Mouse (Mus musculus) thymus, adult 2 months (tissue): Measurements from ENCODE around the gene Lrrc3c. TPM values are rescaled to one million over a fixed set of nuclear protein-coding genes. Genes with fewer than 3 reads are reported as not detected.

Source experiments
- DNase-seq: peaks from one replicate; pipeline ENCODE4 v3.0.0; 2021
- H3K27ac ChIP-seq: fragments of 200-500 bp; 2 replicates; pipeline ENCODE4 v1.5.1; 2012; ENCODE audit warnings: low read length, control low read depth; ENCODE audit not compliant: control insufficient read depth, insufficient read depth
- H3K27me3 ChIP-seq: fragments of 200-500 bp; 2 replicates; pipeline ENCODE4 v1.6.1; 2012; ENCODE audit warnings: mild to moderate bottlenecking, low read length, moderate library complexity, mixed read lengths; ENCODE audit not compliant: control insufficient read depth, insufficient read depth
- H3K36me3 ChIP-seq: fragments of 200-500 bp; 2 replicates; pipeline ENCODE4 v1.6.1; 2012; ENCODE audit warnings: mild to moderate bottlenecking, low read length, moderate library complexity; ENCODE audit not compliant: control insufficient read depth, insufficient read depth
- H3K4me1 ChIP-seq: fragments of 200-500 bp; replicated peaks from 2 replicates; pipeline ENCODE4 v1.6.1; 2012; ENCODE audit warnings: low read length; ENCODE audit not compliant: control insufficient read depth, insufficient read depth
- H3K4me3 ChIP-seq: fragments of 200-500 bp; 2 replicates; pipeline ENCODE4 v1.5.1; 2012; ENCODE audit warnings: mild to moderate bottlenecking, low read length, control low read depth, moderate library complexity; ENCODE audit not compliant: control insufficient read depth, insufficient read depth
- CTCF ChIP-seq: fragments of 200-500 bp; IDR thresholded peaks from 2 replicates; pipeline ENCODE4 v1.5.1; 2012; ENCODE audit warnings: mild to moderate bottlenecking, control low read depth, low read length, moderate library complexity, borderline replicate concordance; ENCODE audit not compliant: control insufficient read depth, poor library complexity, insufficient read depth; ENCODE audit errors: extremely low read depth
- POLR2A ChIP-seq: fragments of 200-500 bp; IDR thresholded peaks from 2 replicates; pipeline ENCODE4 v1.6.1; 2012; ENCODE audit warnings: mild to moderate bottlenecking, low read length, control low read depth, moderate library complexity; ENCODE audit not compliant: control insufficient read depth, poor library complexity, insufficient read depth; ENCODE audit errors: extremely low read depth
- WGBS: fragments of 180-500 bp; shearing (Covaris S2); methylation state at CpG from one replicate; pipeline ENCODE4 v1.1.7; 2018; 5-methylcytosine and 5-hydroxymethylcytosine counted together
- polyA plus RNA-seq: library from polyadenylated mRNA; depleted of rRNA; stranded (reverse); fragments of >200 nt; gene quantifications from 2 replicates; pipeline ENCODE4 v1.2.3, GENCODE M21; 2012; rRNA removed

Gene Lrrc3c
- polyA plus RNA-seq, 1 experiment: not detected

GRCm38 (mm10) chr11:98645946-98646345, 47.9 kb downstream of the Lrrc3c start:
- Histone ChIP-seq H3K4me3 (no peak overlapping the region), H3K27ac (no peak overlapping the region), H3K36me3 (no peaks in the 10 kb centered on the region), H3K4me1 (no peaks in the 10 kb centered on the region), H3K27me3 (no peaks in the 10 kb centered on the region; the same call in 1 of the 2 replicates)
- TF ChIP-seq POLR2A (no peak), CTCF (no peak)
- no peak for DNase-seq
- 86% methylated on average over 2 of the region's 2 CpGs for WGBS

GRCm38 (mm10) chr11:98646459-98646858, 48.4 kb downstream of the Lrrc3c start, which contains the start of gene Gsdma2:
Gsdma2 (plus strand) TSS chr11:98646759.
- Histone ChIP-seq H3K27ac (no peak within 1 kb of the TSS), H3K4me3 (no peak within 1 kb of the TSS), H3K4me1 (no peaks in the 10 kb centered on the region), H3K36me3 (no peaks in the 10 kb centered on the region), H3K27me3 (no peaks in the 10 kb centered on the region; the same call in 1 of the 2 replicates)
- no peak for DNase-seq
- TF ChIP-seq POLR2A: no peak
- no peak for TF ChIP-seq CTCF
- 63% methylated on average over 2 of the region's 2 CpGs for WGBS

Other genes with a start within 250 kb of the Lrrc3c start
- 5.9 and 11.5 TPM in 2 replicates for gene Ppp1r1b, start 249.9 kb upstream of the Lrrc3c start, polyA plus RNA-seq
- 260 and 271 TPM in 2 replicates for gene Stard3, start 239.9 kb upstream of the Lrrc3c start, polyA plus RNA-seq
- gene Tcap, start 214.5 kb upstream of the Lrrc3c start, polyA plus RNA-seq: 9.9 and 83.8 TPM in 2 replicates
- gene Pnmt, start 211.8 kb upstream of the Lrrc3c start, polyA plus RNA-seq: 0.77 and 1.3 TPM in 2 replicates
- 51.8 and 52.5 TPM in 2 replicates for gene Pgap3, start 197.8 kb upstream of the Lrrc3c start, polyA plus RNA-seq
- 6.0 and 6.6 TPM in 2 replicates for gene Erbb2, start 185.8 kb upstream of the Lrrc3c start, polyA plus RNA-seq
- 70.5 and 96.7 TPM in 2 replicates for gene Mien1, start 159.3 kb upstream of the Lrrc3c start, polyA plus RNA-seq
- gene Grb7, start 151.9 kb upstream of the Lrrc3c start, polyA plus RNA-seq: 6.7 and 6.8 TPM in 2 replicates
- gene Ikzf3, start 52.3 kb upstream of the Lrrc3c start, polyA plus RNA-seq: 143 and 183 TPM in 2 replicates
- 1.1 and 1.2 TPM in 2 replicates for gene Zpbp2, start 47.2 kb upstream of the Lrrc3c start, polyA plus RNA-seq
- 66.8 and 74.6 TPM in 2 replicates for gene Ormdl3, start 10.9 kb upstream of the Lrrc3c start, polyA plus RNA-seq
- not detected in 2 replicates for gene Gm12355, start 27.4 kb downstream of the Lrrc3c start, polyA plus RNA-seq
- 0.74 and 1.1 TPM in 2 replicates for gene Gsdma3, start 28.1 kb downstream of the Lrrc3c start, polyA plus RNA-seq
- gene Gsdma2, start 48.5 kb downstream of the Lrrc3c start, polyA plus RNA-seq: 0.17 and 0.81 TPM in 2 replicates
- 0.71 and 0.75 TPM in 2 replicates for gene Gsdma, start 66.1 kb downstream of the Lrrc3c start, polyA plus RNA-seq
- gene Psmd3, start 84.3 kb downstream of the Lrrc3c start, polyA plus RNA-seq: 293 and 303 TPM in 2 replicates
- gene Csf3, start 103.0 kb downstream of the Lrrc3c start, polyA plus RNA-seq: 0.14 and 0.22 TPM in 2 replicates
- gene Med24, start 131.1 kb downstream of the Lrrc3c start, polyA plus RNA-seq: 179 and 196 TPM in 2 replicates
- 36.8 and 41.5 TPM in 2 replicates for gene Thra, start 142.3 kb downstream of the Lrrc3c start, polyA plus RNA-seq
- gene Nr1d1, start 177.0 kb downstream of the Lrrc3c start, polyA plus RNA-seq: 34.4 and 37.7 TPM in 2 replicates
- gene Msl1, start 197.2 kb downstream of the Lrrc3c start, polyA plus RNA-seq: 50.3 and 66.0 TPM in 2 replicates
- gene Casc3, start 206.6 kb downstream of the Lrrc3c start, polyA plus RNA-seq: 66.5 and 72.2 TPM in 2 replicates
- 8.5 and 11.6 TPM in 2 replicates for gene Rapgefl1, start 238.5 kb downstream of the Lrrc3c start, polyA plus RNA-seq